Mouse (Mus musculus): ENCODE measurements around the gene Cul3. TPM values are rescaled to one million over a fixed set of nuclear protein-coding genes. Genes with fewer than 3 reads are reported as not detected.

Gene Cul3
- total RNA-seq, 2 experiments from 2014 or later = 164 to 167 TPM

Other genes starting within 250 kb of the Cul3 start
- 1 to 10 TPM; 2.6 to 3.7 TPM for gene Fam124b, start 122.0 kb downstream of the Cul3 start, total RNA-seq (2021)
- not detected for gene Gm45261, start 121.0 kb upstream of the Cul3 start, total RNA-seq (2021)

All from gastrocnemius, postnatal 14 days (tissue).